8 mouse cellular contexts compared by ENCODE assay signal in genomic region chr9:109875695-109876601, GRCm38 (mm10). TPM values are rescaled to one million over a fixed set of nuclear protein-coding genes. Genes with fewer than 3 reads are reported as not detected.
DNase-seq lines count a peak whose midpoint lies in the region; ATAC-seq and TF ChIP-seq lines count a peak whose summit lies in the region.

No protein-coding gene starts in this region.

- no peak for TF ChIP-seq CTCF in G1E (IDR thresholded peaks at IDR 0.05; ENCODE audit: low read depth, low read length)
- TF ChIP-seq CTCF in embryonic fibroblast, embryonic 13.5 days (IDR thresholded peaks at IDR 0.05; ENCODE audit: borderline replicate concordance, insufficient read depth, low read length): no peak

- H3K9ac ChIP-seq in heart, embryonic 16.5 days (ENCODE audit: low read length): peak overlapping the region; percentile 98

- ATAC-seq in G1E (ENCODE audit: extremely low read depth, insufficient number of reproducible peaks, low FRiP score, poor library complexity, severe bottlenecking): no peak
- ATAC-seq in heart, embryonic 16.5 days (replicated peaks; ENCODE audit: extremely low read depth, insufficient read depth, low FRiP score): peak; percentile 81
- ATAC-seq in monocyte, adult 5-6 weeks (replicated peaks; ENCODE audit: insufficient number of reproducible peaks, low FRiP score, low TSS enrichment, poor library complexity, severe bottlenecking): no peak; the same call in 1 of the 2 replicates

- peak overlapping the region; percentile 62 for H3K27ac ChIP-seq in embryonic fibroblast, embryonic 13.5 days (ENCODE audit: insufficient read depth, low read length)
- H3K27ac ChIP-seq in heart, embryonic 16.5 days (ENCODE audit: low read length): peak overlapping the region; percentile 93

- peak overlapping the region; percentile 100 for H3K4me3 ChIP-seq in G1E (ENCODE audit: low read depth, low read length)
- peak overlapping the region; percentile 96 for H3K4me3 ChIP-seq in embryonic fibroblast, embryonic 13.5 days (ENCODE audit: insufficient read depth, low read length)
- H3K4me3 ChIP-seq in heart, embryonic 16.5 days (ENCODE audit: low read length): peak overlapping the region; percentile 97

- DNase-seq in G1E (ENCODE audit: low spot score): peak; percentile 61
- peak; percentile 78 for DNase-seq in adrenal gland, postnatal 25 days
- DNase-seq in layer of hippocampus, postnatal 25 days (ENCODE audit: extremely low spot score in 1 of 2, low spot score in 1 of 2): peak; percentile 23 to 31
- peak; percentile 76 for DNase-seq in lung, postnatal 10 days
- DNase-seq in right cerebral cortex, adult 18-20 months: peak; percentile 39

- H3K9me3 ChIP-seq in G1E (replicated peaks): no peaks in the 10 kb centered on the region
- no peaks in the 10 kb centered on the region for H3K9me3 ChIP-seq in heart, embryonic 16.5 days (replicated peaks; ENCODE audit: control insufficient read depth, low read length)

- H3K4me1 ChIP-seq in G1E (ENCODE audit: insufficient read depth, low read depth, low read length): peaks cover 37% of the 10 kb centered on the region
- H3K4me1 ChIP-seq in embryonic fibroblast, embryonic 13.5 days (ENCODE audit: control insufficient read depth, insufficient read depth, low read length): no peaks in the 10 kb centered on the region
- H3K4me1 ChIP-seq in heart, embryonic 16.5 days (ENCODE audit: control insufficient read depth, insufficient read depth, low read length): peaks cover 13% of the 10 kb centered on the region

- no peaks in the 10 kb centered on the region for H3K27me3 ChIP-seq in G1E (ENCODE audit: insufficient read depth, low read length)
- no peaks in the 10 kb centered on the region for H3K27me3 ChIP-seq in heart, embryonic 16.5 days (ENCODE audit: control insufficient read depth, insufficient read depth, low read length)

- under 1% methylated on average over 75 of the region's 76 CpGs for WGBS in heart, embryonic 16.5 days

- H3K4me2 ChIP-seq in heart, embryonic 16.5 days (ENCODE audit: low read depth, low read length): peak overlapping the region; percentile 84

- H3K36me3 ChIP-seq in G1E (replicated peaks): peaks cover 42% of the 10 kb centered on the region
- peaks cover 26% of the 10 kb centered on the region for H3K36me3 ChIP-seq in heart, embryonic 16.5 days (ENCODE audit: control insufficient read depth, insufficient read depth)

- TF ChIP-seq POLR2A in embryonic fibroblast, embryonic 13.5 days (IDR thresholded peaks at IDR 0.05; ENCODE audit: low read depth, low read length): no peak; the same call in 1 of the 2 replicates

RNA-seq across cellular contexts. Expression of gene Cdc25a, which starts 0.6 kb away (rescaled TPM):
- 37.1 and 38.5 TPM in 2 replicates for total RNA-seq in G1E (2014; fragmentation: Nextera tagmentation)
- 44.0 and 46.4 TPM in 2 replicates for total RNA-seq in G1E (2017)
- 102 and 128 TPM in 2 replicates for polyA plus RNA-seq in G1E (2012)
- 11.5 and 12.9 TPM in 2 replicates for total RNA-seq in adrenal gland, postnatal 25 days (2021)
- 19.6 and 21.9 TPM in 2 replicates for polyA plus RNA-seq in embryonic fibroblast, embryonic 13.5 days (2011; ENCODE audit: insufficient read length, low read depth, missing spikeins)
- 14.2 and 14.3 TPM in 2 replicates for polyA plus RNA-seq in heart, embryonic 16.5 days (2015; fragmentation: Nextera tagmentation; extraction: Ambion mirVana)
- total RNA-seq in layer of hippocampus, postnatal 25 days (2021): 1 to 10 TPM; 4.3 to 5.6 TPM
- total RNA-seq in monocyte, adult 5-6 weeks (2017): 4.2 to 9.1 TPM (median 8.0 TPM) in 3 replicates

RNA-seq across cellular contexts. Expression of gene Camp, which starts 26.5 kb away (rescaled TPM):
- total RNA-seq in G1E (2014; fragmentation: Nextera tagmentation) (not detected in 2 replicates), G1E (2017) (not detected in 2 replicates)
- 0.12 TPM in 1 of 2 replicates, not detected in the other for polyA plus RNA-seq in G1E (2012)
- not detected in 2 replicates for total RNA-seq in adrenal gland, postnatal 25 days (2021)
- not detected in 2 replicates for polyA plus RNA-seq in embryonic fibroblast, embryonic 13.5 days (2011; ENCODE audit: insufficient read length, low read depth, missing spikeins)
- polyA plus RNA-seq in heart, embryonic 16.5 days (2015; fragmentation: Nextera tagmentation; extraction: Ambion mirVana): 1.3 and 2.1 TPM in 2 replicates
- not detected for total RNA-seq in layer of hippocampus, postnatal 25 days (2021)
- total RNA-seq in monocyte, adult 5-6 weeks (2017): not detected in 3 replicates

RNA-seq across cellular contexts. Expression of gene Nme6, which starts 43.4 kb away (rescaled TPM):
- total RNA-seq in G1E (2014; fragmentation: Nextera tagmentation): 45.6 and 63.6 TPM in 2 replicates
- 33.4 and 44.1 TPM in 2 replicates for total RNA-seq in G1E (2017)
- polyA plus RNA-seq in G1E (2012): 7.6 and 13.6 TPM in 2 replicates
- total RNA-seq in adrenal gland, postnatal 25 days (2021): 23.1 and 32.1 TPM in 2 replicates
- 15.2 and 21.3 TPM in 2 replicates for polyA plus RNA-seq in embryonic fibroblast, embryonic 13.5 days (2011; ENCODE audit: insufficient read length, low read depth, missing spikeins)
- polyA plus RNA-seq in heart, embryonic 16.5 days (2015; fragmentation: Nextera tagmentation; extraction: Ambion mirVana): 58.1 and 59.2 TPM in 2 replicates
- total RNA-seq in layer of hippocampus, postnatal 25 days (2021): 1 to 10 TPM; 8.7 to 9.1 TPM
- total RNA-seq in monocyte, adult 5-6 weeks (2017): 1.7 to 2.1 TPM in 2 of 3 replicates, not detected in the other

RNA-seq across cellular contexts. Expression of gene Map4, which starts 55.3 kb away (rescaled TPM):
- total RNA-seq in G1E (2014; fragmentation: Nextera tagmentation) (46.8 and 47.5 TPM in 2 replicates), G1E (2017) (27.2 and 28.3 TPM in 2 replicates)
- polyA plus RNA-seq in G1E (2012): 64.3 and 69.3 TPM in 2 replicates
- total RNA-seq in adrenal gland, postnatal 25 days (2021): 83.4 and 92.8 TPM in 2 replicates
- polyA plus RNA-seq in embryonic fibroblast, embryonic 13.5 days (2011; ENCODE audit: insufficient read length, low read depth, missing spikeins): 220 and 222 TPM in 2 replicates
- polyA plus RNA-seq in heart, embryonic 16.5 days (2015; fragmentation: Nextera tagmentation; extraction: Ambion mirVana): 88.0 and 89.1 TPM in 2 replicates
- total RNA-seq in layer of hippocampus, postnatal 25 days (2021): 100 to 1,000 TPM; 580 to 618 TPM
- total RNA-seq in monocyte, adult 5-6 weeks (2017): 43.2 to 82.6 TPM (median 44.6 TPM) in 3 replicates

Comparison
In these comparisons a context has a peak if more than half of its experiments do, and no peak if none do; other contexts are left out.
1. DNase-seq: peak in every context shown above with its lines; median percentile 78 in adrenal gland, postnatal 25 days; 76 in lung, postnatal 10 days; 61 in G1E; 39 in right cerebral cortex, adult 18-20 months; 27 in layer of hippocampus, postnatal 25 days.